Mouse (Mus musculus): ENCODE data around the gene Gprc6a.

DNA sequence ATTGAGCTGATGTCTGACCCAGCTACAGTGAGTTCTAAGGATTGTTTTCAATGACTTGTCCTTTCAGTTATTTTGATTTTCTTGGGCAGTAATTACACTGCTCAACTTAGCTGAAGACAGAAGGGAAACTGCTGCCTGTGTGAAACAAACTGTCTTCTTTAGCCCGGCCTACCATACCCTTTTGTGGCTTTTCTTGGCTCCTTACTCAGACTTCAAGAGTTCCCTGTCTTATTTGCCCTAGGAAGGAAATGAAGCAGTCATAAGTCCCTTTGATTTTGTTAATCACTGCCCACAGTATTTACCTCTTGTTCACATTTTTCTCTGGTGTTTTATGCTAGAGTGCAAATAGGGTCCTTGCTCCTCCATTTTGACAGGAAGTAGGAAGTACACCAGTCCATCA, 46.9 kb downstream of the Gprc6a start:
- TF ChIP-seq CTCF (IDR thresholded peaks at IDR 0.05; ENCODE audit: borderline replicate concordance, extremely low read depth, insufficient read depth, insufficient read length) (no peak), POLR2A (IDR thresholded peaks at IDR 0.05; ENCODE audit: borderline replicate concordance, extremely low read depth, insufficient read depth, insufficient read length, poor library complexity, severe bottlenecking) (no peak)

Data from brain, embryonic 14.5 days (tissue).